Mouse (Mus musculus) testis, postnatal 10 days (tissue): ENCODE results near the gene Klra3.
"Not testable (repeated sequence)": the region's sequence is repeated elsewhere in the genome, so short reads cannot be mapped to it uniquely, and the experiment has no call there.

Experiments used
- DNase-seq: peaks from one replicate; pipeline ENCODE4 v3.0.0; 2021; ENCODE audit warnings: low spot score

The Klra3 gene

DNA sequence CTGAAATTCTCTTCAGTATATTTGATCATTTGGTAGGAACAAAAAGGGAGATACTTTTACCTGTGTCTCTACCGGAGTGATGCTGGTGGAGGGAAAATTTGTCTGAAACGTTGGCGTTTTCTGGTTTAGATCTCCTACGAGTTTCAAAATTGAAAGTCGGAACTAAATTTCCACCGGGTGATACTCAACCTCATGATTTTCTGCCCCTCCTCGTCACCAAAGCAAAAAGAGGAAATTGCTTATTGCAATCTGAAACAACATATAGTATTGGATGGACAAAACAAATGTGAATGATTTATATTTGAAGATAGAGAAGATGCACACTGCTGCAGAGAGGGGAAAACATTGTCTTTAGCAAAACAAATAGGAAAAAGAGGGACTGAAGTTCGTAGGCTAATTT is at the start of gene Klra3:
Gene Klra3 (minus strand): TSS at position 164 of the 400 bp plus-strand sequence.
- DNase-seq = no peak

DNA sequence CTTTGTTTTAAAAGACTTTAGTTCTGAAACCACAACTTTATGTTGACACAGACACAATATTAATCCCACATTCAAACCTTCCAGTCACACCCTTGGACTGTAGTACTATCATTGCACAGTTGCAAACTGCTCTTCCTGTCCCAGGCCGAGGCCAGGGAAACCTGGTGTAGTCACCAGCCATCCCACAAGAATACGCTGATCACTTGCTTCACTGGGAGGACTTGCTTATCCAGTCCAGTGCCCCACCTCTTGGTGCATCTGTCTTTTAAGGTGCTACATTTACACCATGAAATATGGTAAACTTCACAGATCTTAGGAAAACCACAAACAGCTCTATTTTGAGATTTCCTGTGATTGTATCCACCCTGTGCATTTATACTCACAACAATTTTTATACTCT is 49.4 kb upstream of the Klra3 start, which contains the start of gene Klra1:
Gene Klra1 (minus strand): TSS at position 125 of the 400 bp plus-strand sequence.
- no peak for DNase-seq

DNA sequence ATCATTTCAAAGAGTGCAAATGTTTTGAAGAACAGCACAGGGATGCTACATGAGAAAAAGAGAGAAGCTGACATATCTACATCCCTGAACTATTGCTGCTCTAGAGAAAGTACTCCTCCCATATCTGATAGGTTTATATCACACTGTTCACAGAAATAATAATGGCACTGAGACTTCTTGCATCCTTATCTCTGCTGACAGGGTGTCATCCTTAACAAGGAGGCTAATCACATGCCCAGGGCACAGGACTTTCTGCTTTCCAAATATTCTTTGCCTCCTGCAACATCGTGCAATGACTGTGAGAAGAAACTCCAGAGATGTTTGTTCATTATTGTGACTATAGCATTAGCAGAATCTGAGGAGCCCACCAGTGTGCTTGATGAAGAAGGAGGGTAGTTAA is 48.4 kb upstream of the Klra3 start:
- no peak for DNase-seq

DNA sequence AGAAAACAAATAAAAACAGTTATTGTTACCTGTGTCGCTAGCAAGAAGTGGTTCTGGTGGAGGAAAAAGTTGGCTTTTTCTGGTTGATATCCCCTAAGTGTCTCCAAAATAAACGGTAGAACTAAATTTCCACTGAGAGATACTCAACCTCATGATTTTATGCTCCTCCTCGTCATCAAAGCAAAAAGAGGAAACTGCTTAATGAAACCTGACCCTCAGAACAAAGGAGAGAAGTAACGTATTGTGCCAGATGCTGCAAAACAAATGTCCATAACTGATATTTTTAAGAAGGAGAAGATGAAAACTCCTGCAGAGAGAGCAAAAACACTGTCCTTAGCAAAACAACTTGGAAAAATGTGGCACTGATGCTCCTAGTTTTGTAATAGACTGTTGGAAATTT is 45.0 kb upstream of the Klra3 start:
- DNase-seq = no peak

DNA sequence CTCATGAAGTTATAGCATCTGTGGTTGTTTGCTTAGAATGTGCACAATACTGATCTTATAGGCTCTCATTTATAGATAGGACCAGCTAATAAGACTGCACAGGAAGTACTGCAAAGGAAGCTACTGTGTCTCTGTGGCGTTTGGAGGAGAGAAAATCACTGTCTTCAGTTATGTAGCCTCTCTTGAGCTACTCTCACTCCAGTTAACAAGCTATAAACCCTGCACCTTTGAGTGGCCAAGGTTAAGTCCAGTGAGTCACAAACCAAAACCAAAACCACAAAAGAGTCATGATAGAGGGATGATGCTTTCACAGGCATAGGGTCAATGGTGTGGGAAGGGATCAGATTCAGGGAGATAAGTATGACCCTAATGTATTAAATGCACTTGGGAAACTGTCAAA is 8.0 kb upstream of the Klra3 start:
- not testable (repeated sequence) for DNase-seq

DNA sequence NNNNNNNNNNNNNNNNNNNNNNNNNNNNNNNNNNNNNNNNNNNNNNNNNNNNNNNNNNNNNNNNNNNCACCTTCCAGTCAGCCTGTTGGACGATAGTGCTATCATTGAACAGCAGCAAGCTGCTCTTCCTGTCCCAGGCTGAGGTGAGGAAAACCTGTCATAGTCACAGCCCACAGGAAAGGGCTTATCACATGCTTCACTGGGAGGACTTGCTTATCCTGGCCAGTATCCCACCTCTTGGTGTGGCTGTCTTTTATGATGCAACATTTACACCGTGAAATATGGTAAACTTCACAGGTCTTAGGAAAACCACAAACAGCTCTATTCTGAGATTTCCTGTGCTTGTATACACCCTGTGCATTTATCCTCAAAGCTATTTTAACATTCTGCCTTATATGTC is 4.6 kb upstream of the Klra3 start:
- not testable (repeated sequence) for DNase-seq

DNA sequence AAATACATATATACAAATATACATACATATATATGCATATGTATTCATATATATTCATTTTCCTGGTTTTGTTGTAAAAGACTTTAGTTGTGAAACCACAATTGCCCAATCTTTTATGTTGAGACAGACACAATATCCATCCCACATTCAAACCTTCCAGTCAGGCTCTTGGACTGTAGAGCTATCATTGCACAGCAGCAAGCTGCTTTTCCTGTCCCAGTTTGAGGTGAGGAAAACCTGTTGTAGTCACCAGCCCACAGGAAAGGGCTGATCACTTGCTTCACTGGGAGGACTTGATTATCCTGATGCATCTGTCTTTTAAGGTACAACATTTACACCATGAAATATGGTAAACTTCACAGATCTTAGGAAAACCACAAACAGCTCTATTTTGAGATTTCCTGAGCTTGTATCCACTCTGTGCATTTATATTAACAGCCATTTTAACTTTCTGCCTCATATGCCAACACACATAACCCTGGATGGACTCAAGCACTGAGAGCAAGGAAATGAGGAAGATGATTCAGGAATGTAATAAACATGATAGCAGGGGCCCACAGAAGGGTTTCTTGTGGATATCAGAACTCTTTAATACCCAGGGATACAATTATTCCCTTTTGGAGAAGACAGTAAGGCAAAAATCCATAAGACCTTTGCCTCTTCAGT is 49.3 kb downstream of the Klra3 start:
- no peak for DNase-seq

DNA sequence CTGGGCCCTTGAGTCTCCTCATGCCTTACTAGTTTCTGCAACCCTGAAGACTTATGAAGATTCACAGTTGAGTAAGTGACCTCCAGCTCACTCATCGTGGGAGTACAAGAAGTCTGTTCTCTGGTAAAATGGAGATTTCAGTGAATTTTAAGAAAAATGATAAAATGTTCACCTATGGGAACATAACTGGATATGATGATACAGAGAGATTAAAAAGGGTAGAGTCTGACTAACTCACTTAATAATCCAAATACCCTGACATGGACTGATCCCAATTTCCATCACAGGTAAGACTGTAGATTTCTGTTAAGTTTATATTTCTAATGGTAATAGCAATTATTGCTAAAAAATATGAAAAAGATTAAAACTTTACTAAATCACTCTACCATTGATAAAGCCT is 55.5 kb downstream of the Klra3 start, which contains the start of gene Klra10:
Gene Klra10 (minus strand): TSS at position 101 of the 400 bp plus-strand sequence.
- not testable (repeated sequence) for DNase-seq
